Mouse (Mus musculus) CH12.LX (cell line): ENCODE results near the gene Bap1. TPM values are rescaled to one million over a fixed set of nuclear protein-coding genes. Genes with fewer than 3 reads are reported as not detected.

Experiments used
- DNase-seq: peaks from one replicate; pipeline ENCODE4 v3.0.0-alpha.2; 2013; ENCODE audit errors: extremely low read depth
- H3K27ac ChIP-seq: 2 replicates; pipeline ENCODE4 v1.5.1; 2012; ENCODE audit warnings: low read depth, mild to moderate bottlenecking, control low read depth, moderate library complexity; ENCODE audit not compliant: insufficient read depth
- H3K27me3 ChIP-seq: replicated peaks from 2 replicates; pipeline ENCODE3; 2012; ENCODE audit warnings: inconsistent platforms
- H3K36me3 ChIP-seq, 2 experiments: replicated peaks in 1 of 2; 2 replicates each; pipeline versions ENCODE3 to v1.6.1; 2012; ENCODE audit warnings: inconsistent platforms in 1 of 2, low read length in 1 of 2, mild to moderate bottlenecking in 1 of 2, mixed read lengths in 1 of 2, moderate library complexity in 1 of 2; ENCODE audit not compliant: control insufficient read depth in 1 of 2, insufficient read depth in 1 of 2
- H3K4me1 ChIP-seq, 2 experiments: 2 replicates each; pipeline ENCODE4 v1.6.1; 2012; ENCODE audit warnings: inconsistent platforms in 1 of 2, moderate library complexity in 1 of 2; ENCODE audit not compliant: insufficient read depth in 2 of 2, control insufficient read depth in 1 of 2
- H3K4me2 ChIP-seq: 2 replicates; pipeline ENCODE4 v1.6.1; 2012; ENCODE audit warnings: low read depth, mild to moderate bottlenecking, control low read depth; ENCODE audit not compliant: poor library complexity, insufficient read depth, severe bottlenecking
- H3K4me3 ChIP-seq, 3 experiments: fragments of 150-350 bp in 1 of 3; sonication (generic) in 1 of 3; replicated peaks in 1 of 3; 2 replicates each; pipeline versions ENCODE3 to v1.5.1; 2011 to 2012; ENCODE audit warnings: low read depth in 2 of 3, low read length in 2 of 3, mild to moderate bottlenecking in 2 of 3, moderate library complexity in 2 of 3, control low read depth in 1 of 3, improper control_type of control experiment in 1 of 3, inconsistent platforms in 1 of 3, mixed read lengths in 1 of 3; ENCODE audit not compliant: poor library complexity in 1 of 3
- H3K79me2 ChIP-seq: replicated peaks from 2 replicates; pipeline ENCODE4 v1.6.1; 2012; ENCODE audit warnings: mild to moderate bottlenecking, moderate library complexity; ENCODE audit not compliant: control insufficient read depth, poor library complexity, insufficient read depth, severe bottlenecking; ENCODE audit errors: extremely low read depth
- H3K9ac ChIP-seq: 2 replicates; pipeline ENCODE4 v1.6.1; 2012; ENCODE audit warnings: low read depth, mild to moderate bottlenecking, control low read depth, moderate library complexity; ENCODE audit not compliant: insufficient read depth
- H3K9me3 ChIP-seq: replicated peaks from 2 replicates; pipeline ENCODE3; 2012; ENCODE audit warnings: low read length, inconsistent platforms, mixed read lengths
- CTCF ChIP-seq, 2 experiments: IDR thresholded peaks in 1 of 2; conservative IDR thresholded peaks in 1 of 2; 2 replicates each; pipeline ENCODE4 v1.5.1; 2011 to 2012; ENCODE audit warnings: low read depth in 2 of 2, low read length in 2 of 2, improper control_type of control experiment in 1 of 2, inconsistent platforms in 1 of 2, mild to moderate bottlenecking in 1 of 2, moderate library complexity in 1 of 2
- ETS1 ChIP-seq: conservative IDR thresholded peaks from 2 replicates; pipeline ENCODE4 v1.6.1; 2012; ENCODE audit warnings: low read depth, mild to moderate bottlenecking, inconsistent platforms, low read length, improper control_type of control experiment, moderate library complexity
- GABPA ChIP-seq: IDR thresholded peaks from 2 replicates; pipeline ENCODE4 v1.6.1; 2012; ENCODE audit warnings: low read depth, low read length, improper control_type of control experiment, inconsistent platforms; ENCODE audit not compliant: insufficient replicate concordance
- JUND ChIP-seq: conservative IDR thresholded peaks from 2 replicates; pipeline ENCODE4 v1.6.1; 2011; ENCODE audit warnings: low read depth, low read length, improper control_type of control experiment
- MAFK ChIP-seq: IDR thresholded peaks from 2 replicates; pipeline ENCODE4 v1.6.1; 2011; ENCODE audit warnings: low read length, improper control_type of control experiment; ENCODE audit not compliant: insufficient replicate concordance
- MAX ChIP-seq: IDR thresholded peaks from 2 replicates; pipeline ENCODE4 v1.6.1; 2011; ENCODE audit warnings: low read length, improper control_type of control experiment
- MAZ ChIP-seq: IDR thresholded peaks from 2 replicates; pipeline ENCODE4 v1.6.1; 2012; ENCODE audit warnings: low read depth, mild to moderate bottlenecking, inconsistent platforms, low read length, improper control_type of control experiment, moderate library complexity
- MXI1 ChIP-seq: IDR thresholded peaks from 2 replicates; pipeline ENCODE4 v1.6.1; 2011; ENCODE audit warnings: mild to moderate bottlenecking, low read depth, low read length, improper control_type of control experiment
- MYC ChIP-seq: IDR thresholded peaks from 2 replicates; pipeline ENCODE4 v1.6.1; 2011; ENCODE audit warnings: low read depth, mild to moderate bottlenecking, improper control_type of control experiment, low read length
- NRF1 ChIP-seq: IDR thresholded peaks from 2 replicates; pipeline ENCODE4 v1.6.1; 2014; ENCODE audit warnings: low read depth, mild to moderate bottlenecking, inconsistent platforms, low read length, improper control_type of control experiment, moderate library complexity
- POLR2A ChIP-seq: IDR thresholded peaks from 2 replicates; pipeline ENCODE4 v1.6.1; 2011; ENCODE audit warnings: low read depth, mild to moderate bottlenecking, improper control_type of control experiment, low read length
- SIN3A ChIP-seq: IDR thresholded peaks from 2 replicates; pipeline ENCODE4 v1.6.1; 2012; ENCODE audit warnings: low read length, improper control_type of control experiment, inconsistent platforms
- TCF12 ChIP-seq: IDR thresholded peaks from 2 replicates; pipeline ENCODE4 v1.6.1; 2014; ENCODE audit warnings: low read depth, mild to moderate bottlenecking, inconsistent platforms, low read length, improper control_type of control experiment
- UBTF ChIP-seq: IDR thresholded peaks from 2 replicates; pipeline ENCODE4 v1.6.1; 2012; ENCODE audit warnings: low read depth, mild to moderate bottlenecking, inconsistent platforms, low read length, improper control_type of control experiment, moderate library complexity
- USF1 ChIP-seq: IDR thresholded peaks from 2 replicates; pipeline ENCODE4 v1.6.1; 2014; ENCODE audit warnings: low read depth, mild to moderate bottlenecking, inconsistent platforms, low read length, improper control_type of control experiment
- USF2 ChIP-seq: conservative IDR thresholded peaks from 2 replicates; pipeline ENCODE4 v1.6.1; 2011; ENCODE audit warnings: low read depth, low read length, improper control_type of control experiment
- ZKSCAN1 ChIP-seq: IDR thresholded peaks from 2 replicates; pipeline ENCODE4 v1.6.1; 2012; ENCODE audit warnings: low read depth, inconsistent platforms, low read length, improper control_type of control experiment, borderline replicate concordance
- ZMIZ1 ChIP-seq: IDR thresholded peaks from 2 replicates; pipeline ENCODE4 v1.6.1; 2012; ENCODE audit warnings: low read depth, mild to moderate bottlenecking, inconsistent platforms, low read length, improper control_type of control experiment
- ZNF384 ChIP-seq: IDR thresholded peaks from 2 replicates; pipeline ENCODE4 v1.6.1; 2012; ENCODE audit warnings: low read depth, low read length, improper control_type of control experiment, inconsistent platforms
- dilution Hi-C: fragments of 300-500 bp; cut with MboI; formaldehyde crosslinking; loops from 2 replicates; pipeline ENCODE4 v1.14.3; 2020; ENCODE audit warnings: low sequenced_read_pairs; ENCODE audit not compliant: extremely low pct_unique_long_range_greater_than_20kb, extremely low pct_ligation_motif_present
- in situ Hi-C: fragments of 300-500 bp; cut with MboI; formaldehyde crosslinking; loops from 3 replicates; pipeline ENCODE4 v1.14.3; 2019; ENCODE audit warnings: low sequenced_read_pairs, low pct_ligation_motif_present, low pct_unique_long_range_greater_than_20kb, mixed read lengths
- polyA plus RNA-seq: library from polyadenylated mRNA; unstranded; fragments of >175 nt; gene quantifications from 2 replicates; pipeline ENCODE4 v1.2.1, GENCODE M21; 2012; ENCODE audit warnings: low read depth; ENCODE audit not compliant: insufficient read length
- total RNA-seq, 2 experiments: library from RNA; depleted of rRNA; stranded (reverse); fragments of 300-350 nt in 1 of 2; fragments of >200 nt in 1 of 2; gene quantifications; 2 replicates each; pipeline ENCODE4 v1.2.3; 2012 to 2014

Gene Bap1
- total and polyA plus RNA-seq, 3 experiments: 56.6 to 87.7 (median 62.0) TPM

- H3K4me3 ChIP-seq: no peak overlapping the region
- H3K79me2 ChIP-seq: no peaks in the 10 kb centered on the region
- H3K4me2 ChIP-seq: no peak overlapping the region
- H3K27ac ChIP-seq: no peak overlapping the region
- H3K9me3 ChIP-seq: no peaks in the 10 kb centered on the region
- peaks cover 13% of the 10 kb centered on the region for H3K27me3 ChIP-seq
- H3K4me1 ChIP-seq: peaks cover 11 to 23% of the 10 kb centered on the region in 2 experiments
- dilution Hi-C loops: no loop called here
- no peak for DNase-seq
- in situ Hi-C loops: no loop called here
- no peaks in the 10 kb centered on the region for H3K36me3 ChIP-seq
- H3K9ac ChIP-seq: no peak overlapping the region
- TF ChIP-seq MAFK: no peak
- no peak for TF ChIP-seq UBTF
Measured at GRCm38 (mm10) chr14:31212499-31212898, 38.8 kb upstream of the Bap1 start.

- peaks cover 14% of the 10 kb centered on the region for H3K27me3 ChIP-seq
- H3K79me2 ChIP-seq: no peaks in the 10 kb centered on the region
- H3K4me2 ChIP-seq: no peak overlapping the region
- no peak for DNase-seq
- peaks cover 12 to 30% of the 10 kb centered on the region in 2 experiments for H3K4me1 ChIP-seq
- dilution Hi-C loops (no loop called here), in situ Hi-C loops (no loop called here)
- no peak overlapping the region for H3K27ac ChIP-seq
- no peaks in the 10 kb centered on the region for H3K9me3 ChIP-seq
- no peak for TF ChIP-seq MAX
- no peak for TF ChIP-seq GABPA
- no peak for TF ChIP-seq CTCF (conservative IDR thresholded peaks at IDR 0.05 in 1 of 2, IDR thresholded peaks at IDR 0.05 in 1 of 2; ENCODE audit: low read depth in 2 of 2, low read length in 2 of 2)
- TF ChIP-seq ZMIZ1: no peak
- no peak for TF ChIP-seq MAFK
- TF ChIP-seq NRF1: no peak
- no peak for TF ChIP-seq TCF12
- TF ChIP-seq MXI1: no peak
- no peak for TF ChIP-seq ZKSCAN1
- no peak for TF ChIP-seq UBTF
- no peak for TF ChIP-seq MYC
- TF ChIP-seq JUND: no peak
- no peak for TF ChIP-seq ETS1
- TF ChIP-seq USF1: no peak
- TF ChIP-seq POLR2A: no peak
- no peak for TF ChIP-seq SIN3A
- no peak for TF ChIP-seq USF2
- TF ChIP-seq ZNF384: no peak
- TF ChIP-seq MAZ: no peak
- TF ChIP-seq, all 38 proteins: peak for 0
- no peak overlapping the region for H3K9ac ChIP-seq
- no peaks in the 10 kb centered on the region for H3K36me3 ChIP-seq
- H3K4me3 ChIP-seq: no peak overlapping the region
Measured at GRCm38 (mm10) chr14:31213868-31214267, 37.4 kb upstream of the Bap1 start.
